Mouse (Mus musculus) embryonic facial prominence, embryonic 13.5 days (tissue): Measurements from ENCODE around the gene Akap13. TPM values are rescaled to one million over a fixed set of nuclear protein-coding genes. Genes with fewer than 3 reads are reported as not detected.

ENCODE experiments used
- ATAC-seq: fragments of 200-750 bp; cut with Nextera tagmentation; 2 replicates; pipeline ENCODE4 v1.8.0; 2017; ENCODE audit warnings: low read depth; ENCODE audit not compliant: insufficient number of reproducible peaks, insufficient read depth, low FRiP score, low TSS enrichment
- H3K27ac ChIP-seq: fragments of 300-500 bp; sonication (generic); 2 replicates; pipeline ENCODE4 v1.5.1; 2015; ENCODE audit warnings: moderate library complexity, mild to moderate bottlenecking, inconsistent platforms
- H3K27me3 ChIP-seq: fragments of 300-500 bp; sonication (generic); 2 replicates; pipeline ENCODE4 v1.6.1; 2015; ENCODE audit warnings: mild to moderate bottlenecking, inconsistent platforms
- H3K36me3 ChIP-seq: fragments of 300-500 bp; sonication (generic); 2 replicates; pipeline ENCODE4 v1.6.1; 2015; ENCODE audit warnings: mild to moderate bottlenecking, inconsistent platforms
- H3K4me1 ChIP-seq: fragments of 300-500 bp; sonication (generic); 2 replicates; pipeline ENCODE4 v1.6.1; 2015; ENCODE audit warnings: inconsistent platforms
- H3K4me2 ChIP-seq: fragments of 300-500 bp; sonication (generic); 2 replicates; pipeline ENCODE4 v1.6.1; 2015; ENCODE audit warnings: moderate library complexity, mild to moderate bottlenecking, inconsistent platforms
- H3K4me3 ChIP-seq: fragments of 300-500 bp; sonication (generic); 2 replicates; pipeline ENCODE4 v1.5.1; 2015; ENCODE audit warnings: mild to moderate bottlenecking, inconsistent platforms
- H3K9ac ChIP-seq: fragments of 300-500 bp; sonication (generic); 2 replicates; pipeline ENCODE4 v1.6.1; 2015; ENCODE audit warnings: mild to moderate bottlenecking, inconsistent platforms
- H3K9me3 ChIP-seq: fragments of 300-500 bp; sonication (generic); 2 replicates; pipeline ENCODE4 v1.6.1; 2016; ENCODE audit warnings: inconsistent platforms
- WGBS: fragments of 180-500 bp; shearing (Covaris S2); methylation state at CpG from one replicate; pipeline ENCODE4 v1.1.7; 2015; ENCODE audit warnings: mixed read lengths; 5-methylcytosine and 5-hydroxymethylcytosine counted together
- polyA plus RNA-seq: library from polyadenylated mRNA; unstranded; fragments of >200 nt; fragmentation: Nextera tagmentation; extraction: Ambion mirVana; gene quantifications from 2 replicates; pipeline ENCODE4 v1.2.1, GENCODE M21; 2015

Akap13 gene
- polyA plus RNA-seq, 1 experiment from 2014 or later = 49.8 TPM

DNA sequence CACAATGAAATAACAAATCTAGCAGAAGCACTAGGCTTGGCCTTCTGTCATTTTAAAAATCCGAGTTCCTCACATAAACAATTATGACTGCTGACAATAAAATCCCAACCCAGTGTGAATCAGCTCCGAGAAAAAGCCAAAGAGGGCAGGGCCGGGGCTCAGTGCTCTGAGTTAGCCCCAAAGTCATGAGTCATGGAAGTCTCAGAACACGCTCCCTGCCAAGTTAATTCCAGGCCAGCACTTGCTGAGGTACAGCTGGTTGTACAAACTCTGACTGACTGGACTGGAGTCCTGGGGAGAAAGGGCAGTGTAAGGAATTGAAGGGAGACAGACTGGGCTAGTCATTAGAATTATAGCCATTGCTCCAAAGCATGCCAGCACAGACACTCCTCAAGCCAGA lies 28.0 kb upstream of the Akap13 start:
- H3K4me2 ChIP-seq = no peak overlapping the region
- WGBS = 74% methylated on average over 4 of the region's 4 CpGs
- no peaks in the 10 kb centered on the region for H3K36me3 ChIP-seq
- H3K9ac ChIP-seq = no peak overlapping the region
- H3K27me3 ChIP-seq = no peaks in the 10 kb centered on the region
- H3K4me3 ChIP-seq = no peak overlapping the region
- H3K4me1 ChIP-seq = peaks cover 12% of the 10 kb centered on the region; the same call in 1 of the 2 replicates
- H3K27ac ChIP-seq = no peak overlapping the region
- no peak for ATAC-seq
- no peaks in the 10 kb centered on the region; the same call in 1 of the 2 replicates for H3K9me3 ChIP-seq

DNA sequence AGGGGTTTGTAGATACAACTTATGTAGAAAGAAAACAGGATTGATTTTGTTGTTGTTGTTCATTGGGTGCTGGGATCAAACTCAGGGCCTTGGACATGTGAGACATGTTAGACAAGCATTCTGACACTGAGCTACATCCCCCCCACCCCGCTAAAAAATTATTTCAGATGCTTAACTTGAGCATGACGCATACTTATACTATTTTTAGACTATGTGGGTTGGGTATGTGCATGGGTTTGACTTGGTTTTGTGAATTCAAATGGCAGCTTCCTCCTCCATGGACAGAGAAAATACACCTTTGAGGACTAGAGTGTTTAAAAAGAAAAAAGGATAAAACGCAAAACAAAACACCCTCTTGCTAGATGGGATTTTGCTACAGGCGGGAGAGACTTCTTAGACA lies 26.4 kb upstream of the Akap13 start:
- Histone ChIP-seq H3K27ac (no peak overlapping the region), H3K36me3 (no peaks in the 10 kb centered on the region), H3K4me3 (no peak overlapping the region), H3K4me1 (peaks cover 10% of the 10 kb centered on the region; the same call in 1 of the 2 replicates), H3K4me2 (no peak overlapping the region), H3K27me3 (no peaks in the 10 kb centered on the region), H3K9ac (no peak overlapping the region), H3K9me3 (no peaks in the 10 kb centered on the region)
- ATAC-seq = no peak
- WGBS = 83% methylated on average over 4 of the region's 4 CpGs

DNA sequence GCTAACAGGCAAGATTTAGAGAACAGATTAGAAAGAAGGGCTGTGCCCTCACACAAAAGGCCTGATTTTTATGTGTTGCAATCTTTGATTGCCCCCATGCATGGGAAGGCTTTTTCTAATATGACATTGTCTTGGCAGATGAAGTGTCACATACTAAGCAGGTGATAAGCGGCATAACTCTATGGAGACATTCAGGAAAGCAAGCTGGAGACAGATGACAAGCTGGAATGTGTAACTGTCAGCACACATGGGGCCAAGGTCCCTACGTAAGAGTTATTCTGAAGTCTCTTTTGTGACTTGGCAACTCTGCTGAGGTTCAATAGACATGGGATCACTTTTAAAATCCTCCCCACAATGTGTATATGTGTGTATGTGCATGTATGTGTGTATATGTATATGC lies 24.8 kb upstream of the Akap13 start:
- Histone ChIP-seq H3K4me1 (0 out of 2 replicates have a peak, but pooled peaks cover 4% of the 10 kb centered on the region), H3K4me3 (no peak overlapping the region), H3K27ac (no peak overlapping the region), H3K36me3 (no peaks in the 10 kb centered on the region), H3K27me3 (no peaks in the 10 kb centered on the region), H3K4me2 (no peak overlapping the region), H3K9ac (no peak overlapping the region), H3K9me3 (no peaks in the 10 kb centered on the region)
- no peak for ATAC-seq
- 73% methylated on average over 2 of the region's 2 CpGs for WGBS

- Histone ChIP-seq H3K4me2 (no peak overlapping the region), H3K4me3 (no peak overlapping the region), H3K9me3 (no peaks in the 10 kb centered on the region), H3K4me1 (peaks cover 4% of the 10 kb centered on the region; the same call in 1 of the 2 replicates), H3K36me3 (no peaks in the 10 kb centered on the region), H3K9ac (no peak overlapping the region), H3K27me3 (no peaks in the 10 kb centered on the region), H3K27ac (no peak overlapping the region)
- no peak for ATAC-seq
- 26% methylated on average over 7 of the region's 7 CpGs for WGBS
These were observed 24.3 kb upstream of the Akap13 start for GRCm38 (mm10) chr7:75431043-75431442.

GRCm38 (mm10) chr7:75432046-75432445 lies 23.3 kb upstream of the Akap13 start:
- Histone ChIP-seq H3K4me2 (no peak overlapping the region), H3K27me3 (no peaks in the 10 kb centered on the region), H3K4me3 (no peak overlapping the region), H3K4me1 (peaks cover 7% of the 10 kb centered on the region; the same call in 1 of the 2 replicates), H3K9ac (no peak overlapping the region), H3K27ac (no peak overlapping the region), H3K36me3 (no peaks in the 10 kb centered on the region), H3K9me3 (no peaks in the 10 kb centered on the region)
- ATAC-seq = no peak
- 63% methylated on average over 3 of the region's 3 CpGs for WGBS

- ATAC-seq = no peak
- no peaks in the 10 kb centered on the region for H3K36me3 ChIP-seq
- H3K4me2 ChIP-seq = no peak overlapping the region
- H3K27me3 ChIP-seq = no peaks in the 10 kb centered on the region
- H3K9ac ChIP-seq = no peak overlapping the region
- no peak overlapping the region for H3K27ac ChIP-seq
- 51% methylated on average over 6 of the region's 8 CpGs for WGBS
- H3K4me1 ChIP-seq = peaks cover 7% of the 10 kb centered on the region; the same call in 1 of the 2 replicates
- H3K4me3 ChIP-seq = no peak overlapping the region
- H3K9me3 ChIP-seq = no peaks in the 10 kb centered on the region
These were observed 18.7 kb upstream of the Akap13 start for GRCm38 (mm10) chr7:75436413-75437174.

DNA sequence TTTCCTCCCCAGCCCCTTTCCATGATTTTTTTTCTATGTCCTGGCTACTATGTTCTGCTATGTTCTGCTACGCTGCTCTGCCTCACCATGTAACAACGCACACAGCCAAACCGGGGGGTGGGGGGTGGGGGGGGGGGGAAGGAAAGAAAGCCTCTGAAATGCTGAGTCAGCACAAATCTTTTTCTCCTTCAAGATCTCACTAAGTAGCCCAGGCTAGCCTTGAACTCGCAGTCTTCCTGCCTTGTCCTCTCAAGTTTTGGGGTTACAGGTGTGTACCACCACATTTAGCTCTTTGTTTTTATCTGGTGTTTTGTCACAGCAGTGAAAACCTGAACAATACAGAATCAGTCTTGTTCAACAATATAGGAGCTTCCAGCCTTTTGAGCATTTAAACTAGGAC lies 15.8 kb upstream of the Akap13 start:
- no peak overlapping the region for H3K4me3 ChIP-seq
- H3K4me2 ChIP-seq = no peak overlapping the region
- H3K9ac ChIP-seq = no peak overlapping the region
- WGBS = 92% methylated on average over 4 of the region's 4 CpGs
- no peak overlapping the region for H3K27ac ChIP-seq
- peaks cover 3% of the 10 kb centered on the region; the same call in 1 of the 2 replicates for H3K4me1 ChIP-seq
- no peaks in the 10 kb centered on the region for H3K36me3 ChIP-seq
- H3K27me3 ChIP-seq = no peaks in the 10 kb centered on the region
- no peak for ATAC-seq
- H3K9me3 ChIP-seq = no peaks in the 10 kb centered on the region

DNA sequence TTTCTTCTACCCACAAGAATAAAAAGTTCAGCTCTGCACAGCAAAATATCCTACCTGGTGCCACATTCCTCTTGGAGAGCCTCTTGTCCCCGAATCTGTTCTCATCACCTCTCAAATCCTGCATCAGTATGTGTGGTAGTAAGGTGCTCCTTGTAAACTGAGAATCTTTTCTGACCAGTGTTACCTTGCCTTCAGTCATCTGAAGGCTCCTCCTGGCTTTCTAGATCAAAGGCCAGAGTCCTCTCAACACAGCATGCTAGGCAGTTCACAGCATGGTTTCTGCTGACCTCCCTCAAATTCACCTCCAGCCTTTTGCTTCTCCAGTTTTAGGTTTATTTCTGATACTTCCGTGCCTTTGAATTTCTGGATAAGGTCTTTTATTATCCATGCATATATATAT lies 15.1 kb upstream of the Akap13 start:
- Histone ChIP-seq H3K9ac (no peak overlapping the region), H3K36me3 (no peaks in the 10 kb centered on the region), H3K4me2 (no peak overlapping the region), H3K9me3 (no peaks in the 10 kb centered on the region), H3K27ac (no peak overlapping the region), H3K27me3 (no peaks in the 10 kb centered on the region), H3K4me3 (no peak overlapping the region), H3K4me1 (peaks cover 3% of the 10 kb centered on the region; the same call in 1 of the 2 replicates)
- 79% methylated on average over 2 of the region's 2 CpGs for WGBS
- ATAC-seq = no peak

- Histone ChIP-seq H3K9me3 (no peaks in the 10 kb centered on the region), H3K4me2 (no peak overlapping the region), H3K4me3 (no peak overlapping the region), H3K4me1 (no peaks in the 10 kb centered on the region), H3K36me3 (no peaks in the 10 kb centered on the region), H3K27me3 (no peaks in the 10 kb centered on the region), H3K27ac (no peak overlapping the region), H3K9ac (no peak overlapping the region)
- WGBS = 73% methylated on average over 2 of the region's 2 CpGs
- ATAC-seq = no peak
These were observed 13.4 kb upstream of the Akap13 start for GRCm38 (mm10) chr7:75441947-75442346.

DNA sequence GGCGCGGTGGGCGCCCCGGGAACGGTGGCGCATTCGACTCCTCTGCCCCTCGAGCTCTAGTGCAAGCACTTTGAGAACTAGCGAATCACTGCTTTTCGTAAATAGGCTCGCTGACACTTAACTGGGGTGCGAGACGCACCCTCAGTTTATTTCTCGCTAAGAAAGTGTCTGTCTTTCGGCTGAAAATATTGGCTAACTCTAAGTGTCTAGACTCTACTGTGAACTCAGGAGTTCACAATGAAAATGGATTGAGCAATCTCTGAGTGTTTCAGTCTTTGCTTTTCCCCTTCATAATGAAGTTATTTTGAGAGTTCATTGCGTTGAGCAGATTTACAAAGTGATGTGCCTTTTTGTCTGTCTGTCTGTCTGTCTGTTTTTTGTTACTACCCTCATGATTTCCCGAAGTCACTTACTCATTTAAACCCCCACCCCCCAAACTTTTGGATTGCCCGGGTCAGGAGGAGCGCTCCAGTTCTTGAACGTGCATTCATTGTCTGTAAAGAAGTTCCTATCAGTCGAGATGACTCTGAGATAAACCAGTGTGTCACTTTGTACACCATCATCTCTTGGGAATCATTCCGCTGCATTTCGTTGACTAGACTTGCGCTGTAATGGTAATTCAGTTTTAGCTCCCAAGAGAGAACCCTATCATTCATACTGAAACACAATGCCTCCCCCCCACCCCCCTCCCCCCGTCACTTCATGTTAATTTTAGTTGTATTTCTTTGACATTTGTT lies 986 bp downstream of the Akap13 start:
- Histone ChIP-seq H3K27ac (peak overlapping the region; percentile 98), H3K9ac (peak overlapping the region; percentile 88), H3K36me3 (no peaks in the 10 kb centered on the region), H3K27me3 (no peaks in the 10 kb centered on the region), H3K4me1 (peaks cover 15% of the 10 kb centered on the region), H3K4me2 (peak overlapping the region; percentile 68), H3K9me3 (no peaks in the 10 kb centered on the region), H3K4me3 (peak overlapping the region; percentile 88)
- WGBS = 2% methylated on average over 25 of the region's 25 CpGs
- ATAC-seq = no peak

DNA sequence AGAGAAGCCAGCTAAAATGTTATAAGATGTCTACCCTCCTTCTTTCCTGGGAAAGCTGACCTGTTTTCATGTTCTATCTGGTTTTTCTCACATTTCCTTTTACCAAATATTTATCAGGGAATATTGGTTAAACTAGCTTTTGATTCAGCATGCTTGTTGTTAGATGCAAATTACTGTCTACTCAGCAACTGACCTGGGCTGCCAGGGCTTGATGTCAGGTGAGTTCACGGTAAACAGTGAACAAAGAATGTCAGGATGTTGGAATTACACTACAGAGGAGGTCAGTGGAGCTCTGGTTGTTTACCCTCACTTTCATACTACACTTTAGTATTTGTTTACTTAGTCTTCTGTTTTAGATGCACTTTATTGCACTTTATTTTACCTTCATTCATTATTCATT lies 5.0 kb downstream of the Akap13 start:
- Histone ChIP-seq H3K4me2 (no peak overlapping the region), H3K36me3 (no peaks in the 10 kb centered on the region), H3K4me3 (no peak overlapping the region), H3K9me3 (no peaks in the 10 kb centered on the region), H3K27me3 (no peaks in the 10 kb centered on the region), H3K27ac (no peak overlapping the region), H3K9ac (no peak overlapping the region), H3K4me1 (peaks cover 30% of the 10 kb centered on the region)
- WGBS = 83% methylated on average over 1 of the region's 1 CpGs
- ATAC-seq = no peak
